Mouse (Mus musculus) intestine, embryonic 14.5 days (tissue): ENCODE data around the gene Gm20708. TPM values are rescaled to one million over a fixed set of nuclear protein-coding genes. Genes with fewer than 3 reads are reported as not detected.

Source experiments
- ATAC-seq: fragments of 200-750 bp; cut with Nextera tagmentation; replicated peaks from 2 replicates; pipeline ENCODE4 v1.8.0; 2017; ENCODE audit warnings: low read depth, moderate number of reproducible peaks, moderate TSS enrichment, moderate library complexity; ENCODE audit not compliant: low FRiP score, low TSS enrichment
- DNase-seq: peaks from one replicate; pipeline ENCODE4 v3.0.0-alpha.2; 2018; ENCODE audit warnings: low spot score
- H3K27ac ChIP-seq: fragments of 300-500 bp; sonication (generic); 2 replicates; pipeline ENCODE4 v1.5.1; 2014; ENCODE audit warnings: low read depth, mild to moderate bottlenecking, control low read depth
- H3K27me3 ChIP-seq: fragments of 300-500 bp; sonication (generic); replicated peaks from 2 replicates; pipeline ENCODE4 v1.6.1; 2014; ENCODE audit warnings: low read length, control low read depth; ENCODE audit not compliant: control insufficient read depth, insufficient read depth
- H3K36me3 ChIP-seq: fragments of 300-500 bp; sonication (generic); 2 replicates; pipeline ENCODE4 v1.6.1; 2014; ENCODE audit warnings: low read length, control low read depth; ENCODE audit not compliant: control insufficient read depth, insufficient read depth
- H3K4me1 ChIP-seq: fragments of 300-500 bp; sonication (generic); replicated peaks from 2 replicates; pipeline ENCODE4 v1.6.1; 2014; ENCODE audit warnings: low read length, control low read depth, mixed read lengths; ENCODE audit not compliant: control insufficient read depth, insufficient read depth
- H3K4me2 ChIP-seq: fragments of 300-500 bp; sonication (generic); 2 replicates; pipeline ENCODE4 v1.6.1; 2014; ENCODE audit warnings: low read length
- H3K4me3 ChIP-seq: fragments of 300-500 bp; sonication (generic); 2 replicates; pipeline ENCODE4 v1.5.1; 2014; ENCODE audit warnings: low read depth, low read length, control low read depth, mixed read lengths
- H3K9ac ChIP-seq: fragments of 300-500 bp; sonication (generic); 2 replicates; pipeline ENCODE4 v1.6.1; 2014; ENCODE audit warnings: mild to moderate bottlenecking, low read length
- H3K9me3 ChIP-seq: fragments of 300-500 bp; sonication (generic); 2 replicates; pipeline ENCODE4 v1.6.1; 2016; ENCODE audit warnings: low read length, control low read depth; ENCODE audit not compliant: control insufficient read depth
- WGBS: fragments of 180-500 bp; shearing (Covaris S2); extraction: QIAGEN DNeasy Blood & Tissue Kit; methylation state at CpG from one replicate; pipeline ENCODE4 v1.1.7; 2014; 5-methylcytosine and 5-hydroxymethylcytosine counted together
- polyA plus RNA-seq: library from polyadenylated mRNA; unstranded; fragments of >200 nt; fragmentation: Nextera tagmentation; extraction: Ambion mirVana; gene quantifications from 2 replicates; pipeline ENCODE4 v1.2.1, GENCODE M21; 2014

Gm20708 gene
- polyA plus RNA-seq, 1 experiment from 2014 or later: not detected

DNA sequence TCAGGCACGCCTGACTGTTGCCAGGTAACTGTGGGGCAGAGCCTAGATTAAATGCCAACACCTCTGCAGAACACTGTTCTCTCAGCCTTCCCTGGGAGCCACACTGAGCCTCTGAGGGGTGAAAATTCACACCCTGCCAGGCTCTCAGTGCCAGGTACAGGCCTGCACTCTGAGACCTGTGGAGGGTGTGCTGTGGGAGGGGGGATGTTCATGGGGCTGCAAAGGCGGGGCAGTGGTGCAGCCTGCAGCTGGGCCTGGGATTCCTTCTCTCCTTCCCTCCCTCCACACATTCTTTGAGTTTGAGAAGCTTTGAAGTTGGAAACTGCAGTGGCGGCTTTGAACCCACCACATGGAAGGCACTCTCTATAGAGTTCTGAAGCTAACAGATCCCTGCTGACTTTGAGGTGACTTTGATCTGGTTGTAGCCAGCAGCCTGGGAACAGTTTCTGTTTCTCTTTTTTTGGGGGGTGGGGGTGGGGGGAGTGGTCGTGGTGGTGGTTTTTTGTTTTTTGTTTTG is 15.4 kb upstream of the Gm20708 start:
- no peak overlapping the region for H3K27ac ChIP-seq
- no peak for DNase-seq

DNA sequence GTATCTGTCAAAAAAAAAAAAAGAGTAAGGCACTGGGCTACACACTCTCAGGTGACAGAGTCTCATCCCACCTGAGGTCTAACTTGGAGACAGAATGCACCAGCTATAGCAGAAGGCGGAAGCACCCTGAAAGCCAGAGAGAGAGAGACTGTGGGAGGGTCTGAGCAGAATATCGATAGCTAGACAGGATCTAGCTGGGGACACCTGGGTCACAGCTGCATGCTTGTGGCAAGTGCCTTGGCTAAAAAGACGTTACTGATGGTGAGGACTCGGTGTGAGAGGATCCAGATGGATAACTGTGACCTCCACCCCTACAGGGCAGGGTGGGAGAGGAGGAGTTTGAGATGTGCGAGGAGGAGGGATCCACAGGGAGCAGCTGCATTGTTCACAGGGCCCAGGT is 12.5 kb upstream of the Gm20708 start:
- DNase-seq (no peak), ATAC-seq (no peak)
- Histone ChIP-seq H3K4me2 (no peak overlapping the region), H3K36me3 (no peaks in the 10 kb centered on the region), H3K27me3 (no peaks in the 10 kb centered on the region), H3K9ac (no peak overlapping the region), H3K9me3 (no peaks in the 10 kb centered on the region), H3K4me3 (no peak overlapping the region), H3K27ac (no peak overlapping the region), H3K4me1 (peaks cover 26% of the 10 kb centered on the region)
- WGBS: 39% methylated on average over 5 of the region's 5 CpGs

More for the DNA sequence above, 15.4 kb upstream of the Gm20708 start:
- peaks cover 32% of the 10 kb centered on the region for H3K4me1 ChIP-seq
- H3K9ac ChIP-seq: no peak overlapping the region
- H3K9me3 ChIP-seq: no peaks in the 10 kb centered on the region
- no peaks in the 10 kb centered on the region for H3K36me3 ChIP-seq
- H3K4me3 ChIP-seq: no peak overlapping the region
- 61% methylated on average over 4 of the region's 4 CpGs for WGBS
- H3K4me2 ChIP-seq: no peak overlapping the region
- no peaks in the 10 kb centered on the region for H3K27me3 ChIP-seq
- ATAC-seq: no peak

DNA sequence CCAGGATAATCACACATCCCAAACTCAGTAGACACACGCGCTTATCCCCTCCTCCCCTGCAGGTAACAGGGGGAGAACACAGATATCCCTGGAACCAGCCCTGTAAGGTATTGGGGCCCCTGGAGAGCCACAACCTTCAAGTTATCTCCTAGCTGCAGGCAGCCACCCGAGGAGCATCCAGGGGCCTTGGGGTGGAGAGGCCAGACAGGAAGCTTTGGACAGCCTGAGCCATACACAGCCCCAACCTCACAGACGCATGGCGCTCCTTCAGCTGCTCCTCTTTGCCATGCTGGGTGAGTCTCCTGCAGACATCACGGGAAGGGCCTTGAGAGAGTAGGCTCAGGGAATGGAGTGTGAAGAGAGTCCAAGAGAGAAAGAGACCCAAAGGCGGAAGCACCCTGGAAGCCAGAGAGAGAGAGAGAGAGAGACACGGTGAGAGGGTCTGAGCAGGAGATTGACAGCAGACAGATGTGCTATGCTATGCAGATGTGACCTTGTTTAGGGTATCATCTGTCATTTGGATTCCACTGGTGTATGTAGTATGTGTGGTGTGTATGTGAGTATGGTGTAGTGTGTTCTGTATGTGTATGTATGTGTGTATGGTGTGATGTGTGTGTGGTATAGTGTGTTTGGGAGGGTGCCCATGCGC is 11.8 kb upstream of the Gm20708 start, which contains the start of gene 6030468B19Rik:
TSS of gene 6030468B19Rik (plus strand) at position 150 of the 649 bp plus-strand sequence.
- Histone ChIP-seq H3K9me3 (no peaks in the 10 kb centered on the region), H3K4me3 (no peak within 1 kb of the TSS), H3K27ac (no peak within 1 kb of the TSS), H3K27me3 (no peaks in the 10 kb centered on the region), H3K36me3 (no peaks in the 10 kb centered on the region), H3K4me2 (no peak within 1 kb of the TSS), H3K9ac (no peak within 1 kb of the TSS), H3K4me1 (peaks cover 20% of the 10 kb centered on the region)
- WGBS: 52% methylated on average over 9 of the region's 9 CpGs
- DNase-seq (no peak), ATAC-seq (no peak)

DNA sequence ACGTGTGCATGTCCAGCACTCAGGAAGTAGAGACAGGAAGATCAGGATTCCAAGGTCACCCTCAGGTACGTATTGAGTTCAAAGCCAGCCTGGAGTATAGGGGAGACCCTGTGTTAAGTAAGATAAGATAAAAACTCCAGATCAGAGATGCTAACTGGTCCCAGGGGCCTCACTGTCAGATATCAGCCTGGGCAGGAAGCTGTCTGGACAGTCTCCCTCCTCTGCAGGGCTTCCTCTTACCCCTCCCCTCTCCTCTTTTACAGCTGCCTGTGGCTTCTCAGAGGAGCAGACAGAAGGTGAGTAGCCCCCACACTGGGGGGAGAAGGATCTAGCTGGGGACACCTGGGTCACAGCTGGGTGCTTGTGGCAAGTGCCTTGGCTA is 11.3 kb upstream of the Gm20708 start:
- WGBS: 26% methylated on average over 2 of the region's 2 CpGs
- H3K9me3 ChIP-seq: no peaks in the 10 kb centered on the region
- H3K27ac ChIP-seq: no peak overlapping the region
- H3K4me3 ChIP-seq: no peak overlapping the region
- ATAC-seq: peak; percentile 53; the same call in 1 of the 2 replicates
- no peaks in the 10 kb centered on the region for H3K27me3 ChIP-seq
- no peaks in the 10 kb centered on the region for H3K36me3 ChIP-seq
- H3K4me2 ChIP-seq: no peak overlapping the region
- H3K4me1 ChIP-seq: peaks cover 19% of the 10 kb centered on the region
- no peak overlapping the region for H3K9ac ChIP-seq
- no peak for DNase-seq

DNA sequence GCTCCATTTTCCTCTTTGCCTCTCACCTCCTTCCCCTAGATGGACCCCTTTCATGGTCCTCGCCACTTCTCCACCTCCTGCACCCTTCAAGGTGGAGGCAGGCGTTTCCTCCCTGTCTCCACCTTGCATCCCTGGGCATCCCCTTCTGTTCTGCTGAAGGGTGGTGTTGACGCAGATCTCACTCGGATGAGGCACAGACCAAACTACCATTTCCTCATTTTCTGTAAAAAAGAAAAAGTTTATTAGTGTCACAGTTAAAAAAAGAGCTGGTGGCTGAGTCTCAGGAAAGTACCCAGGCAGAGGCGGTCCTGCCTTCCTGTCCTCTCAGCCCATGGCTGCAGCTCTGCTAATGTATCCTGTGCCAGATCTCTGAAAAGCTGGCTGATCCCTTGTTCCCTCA is 10.3 kb upstream of the Gm20708 start:
- DNase-seq: no peak
- Histone ChIP-seq H3K4me1 (peaks cover 19% of the 10 kb centered on the region), H3K27me3 (no peaks in the 10 kb centered on the region), H3K4me3 (no peak overlapping the region), H3K9me3 (no peaks in the 10 kb centered on the region), H3K36me3 (no peaks in the 10 kb centered on the region), H3K27ac (no peak overlapping the region), H3K4me2 (no peak overlapping the region), H3K9ac (no peak overlapping the region)
- 64% methylated on average over 5 of the region's 5 CpGs for WGBS
- ATAC-seq: no peak

DNA sequence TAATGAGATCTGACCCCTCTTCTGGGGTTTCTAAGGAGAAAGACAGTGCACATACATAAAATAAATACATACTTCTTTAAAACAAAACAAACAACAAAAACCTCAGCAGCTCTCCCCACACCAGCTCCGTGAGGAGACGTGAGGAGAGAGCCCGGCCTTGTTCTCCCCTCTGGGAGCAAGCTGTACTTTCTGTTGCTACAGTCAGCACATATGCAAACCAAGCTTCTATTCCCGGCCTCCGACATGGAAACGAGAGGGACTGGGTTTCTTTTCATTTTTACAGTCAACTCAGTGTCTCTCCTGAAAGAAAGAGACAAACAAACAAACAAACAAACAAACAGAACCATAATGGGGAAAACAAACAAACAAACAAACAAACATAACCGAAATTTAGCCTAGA is 9.4 kb upstream of the Gm20708 start:
- no peak for ATAC-seq
- Histone ChIP-seq H3K27ac (no peak overlapping the region), H3K4me3 (no peak overlapping the region), H3K4me1 (peaks cover 19% of the 10 kb centered on the region), H3K27me3 (no peaks in the 10 kb centered on the region), H3K9me3 (no peaks in the 10 kb centered on the region), H3K9ac (no peak overlapping the region), H3K4me2 (no peak overlapping the region), H3K36me3 (no peaks in the 10 kb centered on the region)
- 90% methylated on average over 7 of the region's 7 CpGs for WGBS
- DNase-seq: no peak

DNA sequence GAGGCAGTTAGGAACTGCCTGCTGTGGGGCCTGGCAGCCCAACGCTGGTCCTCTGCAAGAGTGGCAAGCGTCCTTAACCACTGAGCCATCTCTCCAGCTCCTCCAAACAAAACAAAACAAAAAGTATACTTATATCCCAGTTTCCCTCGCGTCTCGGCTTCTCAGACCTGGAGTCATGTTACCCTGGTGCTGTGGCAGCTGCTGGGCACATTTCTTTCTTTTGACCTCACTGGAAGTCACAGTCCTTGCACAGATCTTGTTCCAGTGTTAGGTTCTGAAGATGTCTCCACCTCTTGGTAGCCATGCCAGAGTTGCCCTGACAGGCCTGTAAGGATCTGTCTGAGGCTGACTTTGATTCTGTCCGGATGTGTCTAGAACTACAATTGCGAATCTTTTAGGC is 7.8 kb upstream of the Gm20708 start:
- H3K27ac ChIP-seq: no peak overlapping the region
- WGBS: 66% methylated on average over 7 of the region's 7 CpGs
- H3K36me3 ChIP-seq: no peaks in the 10 kb centered on the region
- peaks cover 19% of the 10 kb centered on the region for H3K4me1 ChIP-seq
- H3K27me3 ChIP-seq: no peaks in the 10 kb centered on the region
- H3K9ac ChIP-seq: no peak overlapping the region
- DNase-seq: no peak
- no peaks in the 10 kb centered on the region for H3K9me3 ChIP-seq
- H3K4me2 ChIP-seq: no peak overlapping the region
- ATAC-seq: no peak
- H3K4me3 ChIP-seq: no peak overlapping the region

DNA sequence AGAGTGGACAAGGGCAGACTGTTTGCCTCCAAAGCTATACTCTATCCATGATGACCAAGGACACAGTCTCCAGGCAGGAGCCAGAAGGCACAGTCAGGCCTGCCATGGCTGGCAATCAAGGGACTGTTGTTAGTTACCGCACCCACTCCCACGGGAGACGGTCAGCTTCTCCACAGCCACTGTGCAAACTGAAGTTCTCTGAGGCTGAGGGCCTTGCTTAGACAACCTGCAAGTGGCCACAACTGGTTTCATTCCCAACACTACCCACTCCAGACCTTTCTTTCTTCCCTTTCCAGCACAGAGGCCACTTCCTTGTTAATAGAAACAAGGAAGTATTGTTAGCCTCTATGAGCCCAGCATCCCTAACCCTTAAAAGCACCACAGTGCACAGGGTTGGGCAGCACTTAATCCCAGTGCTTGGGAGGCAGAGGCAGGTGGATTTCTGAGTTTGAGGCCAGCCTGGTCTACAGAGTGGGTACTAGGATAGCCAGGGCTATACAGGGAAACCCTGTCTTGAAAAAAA is 6.2 kb upstream of the Gm20708 start:
- no peak overlapping the region for H3K4me3 ChIP-seq
- no peaks in the 10 kb centered on the region for H3K27me3 ChIP-seq
- H3K4me2 ChIP-seq: no peak overlapping the region
- no peaks in the 10 kb centered on the region for H3K36me3 ChIP-seq
- no peak overlapping the region for H3K27ac ChIP-seq
- no peaks in the 10 kb centered on the region for H3K9me3 ChIP-seq
- H3K4me1 ChIP-seq: peaks cover 9% of the 10 kb centered on the region
- WGBS: 78% methylated on average over 3 of the region's 3 CpGs
- ATAC-seq: no peak
- no peak overlapping the region for H3K9ac ChIP-seq
- DNase-seq: no peak

DNA sequence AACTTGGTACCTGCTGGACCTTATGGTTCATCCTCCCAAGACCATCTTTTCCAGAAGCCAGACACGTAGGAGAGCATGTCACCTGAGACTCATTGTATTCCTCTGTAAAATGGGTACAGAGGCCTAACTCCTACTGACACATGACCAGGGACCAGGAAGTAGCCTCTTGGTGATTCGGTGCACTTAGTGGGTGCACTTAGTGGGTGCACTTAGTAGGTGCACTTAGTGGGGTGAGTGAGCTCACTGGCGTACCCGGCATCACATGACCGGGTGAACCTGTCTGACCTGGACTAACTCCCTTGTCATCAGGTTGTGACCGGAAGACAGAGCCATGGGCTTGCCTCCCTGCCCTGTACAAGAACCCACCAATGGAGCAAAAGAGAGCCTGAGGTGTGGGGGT is 2.7 kb upstream of the Gm20708 start:
- Histone ChIP-seq H3K27me3 (no peaks in the 10 kb centered on the region), H3K4me2 (no peak overlapping the region), H3K4me1 (peaks cover 7% of the 10 kb centered on the region), H3K36me3 (no peaks in the 10 kb centered on the region), H3K4me3 (no peak overlapping the region), H3K27ac (no peak overlapping the region), H3K9me3 (no peaks in the 10 kb centered on the region), H3K9ac (no peak overlapping the region)
- WGBS: 92% methylated on average over 6 of the region's 6 CpGs
- no peak for DNase-seq
- ATAC-seq: no peak
